Mouse (Mus musculus) bone marrow, adult 2 months (tissue): ENCODE results near the gene Aff1. TPM values are rescaled to one million over a fixed set of nuclear protein-coding genes. Genes with fewer than 3 reads are reported as not detected.
A peak's percentile ranks its signal among the peaks of the same experiment; 100 is the strongest.

Experiments
- H3K27ac ChIP-seq: fragments of 200-500 bp; 2 replicates; pipeline ENCODE4 v1.5.1; 2012; ENCODE audit warnings: low read depth, mild to moderate bottlenecking, control low read depth, inconsistent platforms, low read length; ENCODE audit not compliant: control insufficient read depth, poor library complexity, insufficient read depth
- H3K4me1 ChIP-seq: fragments of 200-500 bp; 2 replicates; pipeline ENCODE4 v1.6.1; 2011; ENCODE audit warnings: low read length; ENCODE audit not compliant: control insufficient read depth, insufficient read depth
- H3K4me3 ChIP-seq: fragments of 200-500 bp; replicated peaks from 2 replicates; pipeline ENCODE3; 2011; ENCODE audit warnings: mild to moderate bottlenecking, low read depth, low read length, control low read depth; ENCODE audit not compliant: control insufficient read depth
- CTCF ChIP-seq: fragments of 200-500 bp; IDR thresholded peaks from 2 replicates; pipeline ENCODE4 v1.5.1; 2011; ENCODE audit warnings: low read length, control low read depth; ENCODE audit not compliant: control insufficient read depth, insufficient read depth
- POLR2A ChIP-seq: fragments of 200-500 bp; IDR thresholded peaks from 2 replicates; pipeline ENCODE4 v1.6.1; 2011; ENCODE audit warnings: low read depth, mild to moderate bottlenecking, control low read depth, low read length, borderline replicate concordance; ENCODE audit not compliant: control insufficient read depth
- WGBS: fragments of 180-500 bp; shearing (Covaris S2); methylation state at CpG from one replicate; pipeline ENCODE4 v1.1.7; 2018; 5-methylcytosine and 5-hydroxymethylcytosine counted together
- polyA plus RNA-seq: library from polyadenylated mRNA; stranded (reverse); fragments of >200 nt; gene quantifications from 2 replicates; pipeline ENCODE4 v1.2.4, GENCODE M21; 2011; ENCODE audit warnings: low replicate concordance; ENCODE audit not compliant: missing spikeins, insufficient read depth, insufficient read length

Gene Aff1
- polyA plus RNA-seq, 1 experiment, result 41.4 TPM

DNA sequence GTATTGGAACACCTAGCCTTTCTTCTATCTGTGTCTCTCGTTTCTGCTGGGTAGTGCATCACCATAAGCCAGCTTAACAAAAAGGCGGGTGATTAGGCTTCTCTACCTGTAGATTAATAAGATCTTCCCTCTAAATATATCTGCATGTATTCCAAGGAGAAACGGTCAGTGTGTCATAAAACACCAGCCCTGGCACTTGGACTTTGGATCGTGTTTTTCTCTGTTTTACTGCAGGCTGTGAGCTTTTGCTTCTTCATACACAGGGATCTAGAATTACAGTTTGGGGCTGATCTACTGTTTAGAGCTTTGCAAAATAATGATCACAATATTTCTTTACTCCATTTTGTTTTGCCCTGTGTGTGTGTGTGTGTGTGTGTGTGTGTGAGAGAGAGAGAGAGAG lies 84.7 kb downstream of the Aff1 start:
- Histone ChIP-seq H3K4me1 (peaks cover 8% of the 10 kb centered on the region; the same call in 1 of the 2 replicates), H3K4me3 (no peak overlapping the region), H3K27ac (no peak overlapping the region)
- 78% methylated on average over 4 of the region's 4 CpGs for WGBS
- TF ChIP-seq POLR2A, result no peak

DNA sequence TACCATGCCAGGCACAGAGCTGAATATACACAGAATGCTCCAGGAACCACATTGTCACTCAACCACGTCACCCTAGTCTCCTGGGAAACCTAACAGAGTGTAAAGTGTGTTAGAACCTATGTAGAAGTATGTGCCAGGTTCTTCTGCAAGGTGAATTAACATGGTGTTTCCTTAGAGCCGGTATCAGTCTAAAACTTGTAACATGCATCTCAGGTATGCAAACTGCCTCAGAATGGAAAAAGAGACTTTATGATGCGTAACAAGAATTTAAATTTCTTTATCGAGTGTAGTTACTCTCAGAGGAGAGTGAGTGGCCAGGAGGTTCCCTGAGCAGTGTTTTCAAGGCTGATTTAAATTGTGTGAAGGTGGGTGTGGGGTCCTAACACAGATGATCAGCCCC lies 85.3 kb downstream of the Aff1 start:
- Histone ChIP-seq H3K4me1 (peaks cover 8% of the 10 kb centered on the region; the same call in 1 of the 2 replicates), H3K27ac (no peak overlapping the region), H3K4me3 (no peak overlapping the region)
- TF ChIP-seq CTCF (no peak), POLR2A (no peak)
- 80% methylated on average over 4 of the region's 4 CpGs for WGBS

DNA sequence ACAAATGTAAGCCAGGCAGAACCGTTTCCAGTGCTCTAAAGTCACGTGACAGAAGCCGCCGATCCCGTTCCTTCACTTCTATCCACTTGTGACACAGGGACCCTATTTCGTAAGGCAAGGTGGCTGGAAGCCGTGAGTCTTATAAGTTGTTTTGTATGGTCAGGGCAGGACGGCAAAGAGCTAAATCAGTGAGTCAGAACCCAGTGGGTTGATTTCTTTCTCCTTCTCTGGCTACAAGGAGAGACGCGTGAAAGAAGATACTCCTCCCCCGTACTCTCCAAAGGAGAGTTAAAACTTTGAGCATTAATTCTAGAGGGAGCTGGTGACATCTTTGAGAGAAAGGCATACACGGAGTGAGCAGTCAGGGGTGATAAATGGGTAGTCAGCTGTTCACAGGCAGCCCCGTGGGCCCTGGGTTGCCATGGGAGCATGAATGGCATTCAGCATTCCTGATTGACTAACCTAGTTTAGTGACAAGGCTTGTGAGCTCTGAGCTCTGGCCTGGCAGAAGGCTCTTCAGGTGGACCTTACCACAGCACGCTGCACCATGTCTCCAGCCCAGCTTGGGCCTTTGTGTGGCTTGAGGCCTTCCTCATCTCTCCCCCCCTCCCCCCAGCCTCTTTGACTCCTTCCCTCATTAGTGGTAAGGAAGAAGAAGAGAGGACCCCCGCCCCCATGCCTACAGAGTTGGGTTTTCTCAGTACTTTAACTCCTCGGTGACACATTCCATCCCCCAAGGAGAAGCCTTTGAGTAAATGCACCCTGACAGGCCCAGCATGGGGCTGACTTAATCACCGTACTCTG lies 86.3 kb downstream of the Aff1 start:
- Histone ChIP-seq H3K27ac (no peak overlapping the region), H3K4me3 (no peak overlapping the region), H3K4me1 (peaks cover 10% of the 10 kb centered on the region; the same call in 1 of the 2 replicates)
- 39% methylated on average over 17 of the region's 17 CpGs for WGBS
- TF ChIP-seq POLR2A (no peak), CTCF (no peak)

DNA sequence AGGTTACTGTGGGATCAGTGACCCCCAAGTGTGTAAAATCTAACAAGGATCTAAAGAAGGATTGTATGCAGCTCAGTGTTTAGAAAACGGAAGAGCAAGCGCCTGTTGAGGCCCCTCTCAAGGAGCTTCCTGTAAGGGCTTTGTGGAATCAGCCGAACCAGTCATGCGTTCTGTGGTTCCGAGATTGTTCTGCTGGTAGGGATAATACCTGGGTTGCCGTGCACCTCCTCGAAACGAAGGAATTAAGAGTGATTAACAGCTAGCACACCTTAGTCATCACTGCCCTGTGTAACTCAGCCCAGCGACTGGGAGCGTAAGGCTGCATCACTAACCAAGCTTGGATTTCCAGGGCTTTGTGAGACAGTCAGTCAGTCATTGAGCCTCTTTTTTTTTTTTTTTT lies 87.7 kb downstream of the Aff1 start:
- Histone ChIP-seq H3K4me3 (no peak overlapping the region), H3K4me1 (peaks cover 9% of the 10 kb centered on the region; the same call in 1 of the 2 replicates), H3K27ac (no peak overlapping the region)
- TF ChIP-seq CTCF, result no peak
- no peak for TF ChIP-seq POLR2A
- WGBS, result 28% methylated on average over 10 of the region's 10 CpGs

DNA sequence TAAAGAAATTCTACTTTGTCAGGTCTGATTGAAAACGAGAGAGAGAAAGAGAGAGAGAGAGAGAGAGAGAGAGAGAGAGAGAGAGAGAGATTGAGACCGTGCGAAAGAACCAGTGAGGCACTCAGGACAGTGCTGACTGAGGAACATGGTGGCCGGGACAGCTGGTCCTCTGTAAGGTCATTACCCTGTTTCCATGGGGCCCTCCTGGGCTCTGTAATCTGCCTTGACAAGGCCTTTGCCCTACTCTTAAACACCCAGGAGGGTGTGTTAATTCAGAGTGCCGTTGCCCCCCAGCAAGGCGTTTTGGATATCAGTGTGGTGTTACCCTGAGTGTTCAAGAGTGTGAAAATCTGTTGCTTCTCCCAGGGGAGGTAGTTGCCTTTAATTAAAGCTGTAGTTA lies 88.1 kb downstream of the Aff1 start:
- TF ChIP-seq CTCF, result no peak
- TF ChIP-seq POLR2A, result no peak
- WGBS, result 78% methylated on average over 6 of the region's 6 CpGs
- no peak overlapping the region for H3K27ac ChIP-seq
- H3K4me3 ChIP-seq, result no peak overlapping the region
- H3K4me1 ChIP-seq, result peaks cover 9% of the 10 kb centered on the region; the same call in 1 of the 2 replicates

DNA sequence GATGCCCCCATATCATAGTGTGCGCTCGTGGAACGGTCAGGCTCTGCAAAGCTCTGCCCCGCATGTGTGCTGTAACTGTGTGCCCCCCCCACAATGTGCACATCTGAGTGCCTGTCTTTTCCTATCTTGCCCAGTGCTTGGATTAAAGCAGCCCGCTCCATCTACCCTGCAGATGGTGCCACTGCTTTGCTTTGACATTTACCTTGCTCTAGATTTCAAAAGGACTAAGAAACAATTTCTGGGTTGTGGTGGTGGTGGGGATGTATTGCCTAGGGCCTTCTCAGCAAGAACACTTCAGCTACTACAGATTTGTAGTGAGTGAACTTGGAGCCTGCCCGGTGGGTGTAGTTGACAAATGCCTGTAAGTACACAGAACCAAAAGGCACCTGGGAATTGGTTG lies 88.7 kb downstream of the Aff1 start:
- Histone ChIP-seq H3K4me1 (peaks cover 9% of the 10 kb centered on the region; the same call in 1 of the 2 replicates), H3K4me3 (no peak overlapping the region), H3K27ac (no peak overlapping the region)
- 87% methylated on average over 6 of the region's 6 CpGs for WGBS
- no peak for TF ChIP-seq CTCF
- no peak for TF ChIP-seq POLR2A

DNA sequence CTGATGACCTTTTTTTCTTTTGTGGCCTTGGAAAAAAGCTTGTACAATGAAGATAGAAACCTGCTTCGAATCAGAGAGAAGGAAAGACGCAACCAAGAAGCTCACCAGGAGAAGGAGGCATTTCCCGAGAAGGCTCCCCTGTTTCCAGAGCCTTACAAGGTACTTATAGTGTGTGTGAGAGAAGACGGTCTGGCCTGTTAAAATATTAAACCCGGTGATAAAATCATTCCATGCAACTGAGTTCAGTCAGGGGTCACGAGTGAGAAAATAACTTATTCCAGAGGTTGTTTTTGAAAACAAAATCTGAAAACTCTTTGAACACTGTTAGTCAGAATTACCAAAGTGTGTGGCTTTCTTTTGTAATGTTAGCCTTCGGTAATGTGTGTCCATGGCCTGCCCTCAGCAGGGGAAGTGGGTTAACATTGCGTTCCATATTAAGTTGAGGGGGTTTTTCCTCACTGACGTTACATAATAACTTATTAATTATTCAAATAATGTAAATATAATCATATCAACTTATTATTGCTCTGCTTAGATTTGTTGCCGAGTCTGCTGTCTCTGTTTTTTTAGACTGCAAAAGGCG lies 91.0 kb downstream of the Aff1 start:
- WGBS, result 67% methylated on average over 11 of the region's 11 CpGs
- no peak overlapping the region for H3K4me3 ChIP-seq
- H3K27ac ChIP-seq, result 0 out of 2 replicates have a peak overlapping the region, but pooled peaks have one; percentile 15
- H3K4me1 ChIP-seq, result peaks cover 6% of the 10 kb centered on the region; the same call in 1 of the 2 replicates
- TF ChIP-seq POLR2A (no peak), CTCF (no peak)

DNA sequence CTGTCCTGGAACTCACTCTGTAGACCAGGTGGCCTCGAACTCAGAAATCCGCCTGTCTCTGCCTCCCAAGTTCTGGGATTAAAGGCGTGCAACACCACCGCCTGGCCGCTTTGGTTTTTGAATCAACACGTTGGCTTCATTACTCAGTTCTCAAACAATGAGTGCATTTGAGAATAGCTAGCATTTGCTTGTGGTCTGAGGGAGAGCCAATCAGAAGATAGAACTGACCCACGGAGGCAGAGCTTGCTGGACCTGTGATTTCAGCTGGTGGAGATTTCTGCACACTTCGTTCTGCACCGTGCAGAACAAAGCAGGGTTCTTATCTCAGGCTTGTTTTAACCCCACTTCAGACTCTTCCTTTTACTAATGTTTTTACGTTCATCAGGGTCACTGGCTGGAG lies 93.9 kb downstream of the Aff1 start:
- WGBS, result 89% methylated on average over 10 of the region's 10 CpGs
- no peak overlapping the region for H3K27ac ChIP-seq
- H3K4me3 ChIP-seq, result no peak overlapping the region
- TF ChIP-seq POLR2A (no peak), CTCF (no peak)
- H3K4me1 ChIP-seq, result peaks cover 4% of the 10 kb centered on the region; the same call in 1 of the 2 replicates
